Mouse (Mus musculus) megakaryocyte, embryonic 14.5 days (primary cell): Measurements from ENCODE around the gene Lin37.

Source experiments
- FLI1 ChIP-seq: IDR thresholded peaks from 2 replicates; pipeline ENCODE4 v1.6.1; 2012; ENCODE audit warnings: low read length, inconsistent platforms, mixed read lengths
- GATA1 ChIP-seq: IDR thresholded peaks from 3 replicates; pipeline ENCODE4 v1.6.1; 2012; ENCODE audit warnings: mixed read lengths, low read length, inconsistent platforms, borderline replicate concordance

DNA sequence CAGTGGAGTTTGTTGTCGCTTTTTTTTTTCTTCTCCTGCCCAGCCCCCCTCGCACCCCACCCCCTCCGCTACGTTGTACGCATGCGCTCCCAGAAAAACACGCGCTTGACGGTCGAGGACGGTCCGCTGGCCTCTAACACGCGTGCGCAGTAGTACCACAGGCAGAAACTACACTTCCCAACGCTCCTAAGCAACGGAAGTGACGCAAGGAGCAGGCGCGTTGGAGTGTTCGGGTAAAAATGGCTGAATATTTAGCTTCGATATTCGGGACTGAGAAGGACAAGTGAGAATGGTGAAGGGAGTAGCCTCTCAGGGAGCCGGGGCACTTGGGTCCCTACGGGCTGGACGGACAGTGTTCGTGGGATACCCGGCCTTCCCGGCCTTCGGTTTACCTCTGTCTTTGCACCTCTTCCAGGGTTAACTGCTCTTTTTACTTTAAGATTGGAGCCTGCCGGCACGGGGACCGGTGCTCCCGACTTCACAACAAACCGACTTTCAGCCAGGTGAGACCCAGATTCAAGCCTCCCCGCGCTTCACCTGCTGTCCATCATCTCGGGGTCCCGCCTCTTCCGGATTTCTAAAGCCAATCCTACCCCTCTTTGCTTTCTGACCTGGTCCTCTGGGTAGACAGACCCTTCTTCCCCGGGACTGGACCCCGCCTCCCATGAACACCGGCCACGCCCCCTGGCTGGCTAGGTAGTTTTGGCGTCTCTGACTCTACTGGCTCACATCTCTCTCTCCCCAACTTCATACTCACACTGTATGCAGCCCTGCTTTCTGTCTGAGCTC, 3.7 kb upstream of the Lin37 start, which contains the start of the genes U2af1l4, Gm49396 and Psenen:
- TF ChIP-seq GATA1 (no peak), FLI1 (no peak)
